Mouse (Mus musculus): ENCODE data around the gene 4930430A15Rik.

Gene 4930430A15Rik

GRCm38 (mm10) chr2:111229502-111229901, at the start of gene 4930430A15Rik:
TSS of gene 4930430A15Rik (minus strand) at chr2:111229602.
- DNase-seq (ENCODE audit: low read depth) = no peak

- DNase-seq (ENCODE audit: low read depth) = no peak
Observed at GRCm38 (mm10) chr2:111274006-111274405, 44.6 kb upstream of the 4930430A15Rik start, which contains the start of gene Olfr1277. TSS of gene Olfr1277 (minus strand) at chr2:111274106.

DNA sequence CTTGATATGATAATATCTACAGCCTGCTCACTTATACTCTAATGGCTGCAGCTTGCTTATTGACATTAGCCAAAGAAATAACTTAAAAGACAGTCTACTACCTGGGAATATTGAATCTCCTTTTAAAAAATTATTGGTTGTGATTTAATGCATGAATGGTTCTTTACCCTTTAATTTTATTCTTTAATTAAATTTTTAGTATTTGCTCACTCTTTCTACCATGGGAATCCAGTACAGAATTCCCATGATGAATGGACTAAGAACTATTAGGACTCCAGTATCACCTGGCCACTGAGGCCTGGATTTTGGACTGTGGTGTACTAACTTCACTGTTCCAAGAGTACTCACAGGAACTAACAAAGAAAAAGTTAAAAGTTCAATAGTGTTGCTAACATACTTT, 24.8 kb upstream of the 4930430A15Rik start, which contains the start of gene Olfr1276:
Gene Olfr1276, plus strand, starts transcription at position 301 of the 400 bp plus-strand sequence.
- no peak for DNase-seq (ENCODE audit: low read depth)

DNA sequence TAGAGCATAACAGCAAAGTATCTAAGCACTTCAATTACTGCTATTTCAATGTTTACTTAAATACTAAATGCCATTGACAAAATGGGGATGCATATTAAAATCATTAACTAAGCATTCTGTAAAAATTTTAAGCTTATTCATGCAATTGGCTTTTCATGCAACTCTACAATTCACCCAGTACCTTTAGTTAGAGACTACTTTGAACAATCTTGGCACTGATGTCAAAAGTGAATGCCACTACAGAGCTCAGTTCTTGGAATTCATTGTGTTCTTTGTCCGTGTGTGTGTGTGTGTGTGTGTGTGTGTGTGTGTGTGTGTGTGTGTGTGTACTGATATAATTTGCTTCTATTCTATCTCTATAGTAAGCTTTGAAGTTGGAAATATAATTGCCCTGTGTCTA, 5.8 kb upstream of the 4930430A15Rik start, which contains the start of gene Olfr1275:
Gene Olfr1275, minus strand, starts transcription at position 101 of the 400 bp plus-strand sequence.
- no peak for DNase-seq (ENCODE audit: low read depth)

DNA sequence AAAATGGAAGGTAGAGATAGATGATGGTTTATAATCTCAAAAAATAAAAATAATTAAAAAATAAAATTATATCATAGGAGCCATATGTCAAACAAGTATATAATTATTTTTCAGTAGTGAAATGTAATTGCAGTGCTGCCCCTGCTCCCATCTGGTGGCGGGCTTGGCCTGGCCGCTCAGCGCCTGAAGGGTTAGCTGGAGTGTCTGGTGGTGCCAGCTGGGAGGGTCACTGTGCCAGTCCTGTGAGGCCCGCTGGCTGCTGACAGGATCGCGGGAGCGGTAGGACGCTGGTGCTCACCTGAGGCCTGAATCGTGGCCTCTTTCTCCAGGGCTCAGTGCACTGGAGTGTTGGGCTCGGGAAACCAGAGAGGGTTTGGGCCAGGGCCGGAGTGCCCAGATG, 47.3 kb downstream of the 4930430A15Rik start:
- DNase-seq (ENCODE audit: low read depth) = no peak

DNA sequence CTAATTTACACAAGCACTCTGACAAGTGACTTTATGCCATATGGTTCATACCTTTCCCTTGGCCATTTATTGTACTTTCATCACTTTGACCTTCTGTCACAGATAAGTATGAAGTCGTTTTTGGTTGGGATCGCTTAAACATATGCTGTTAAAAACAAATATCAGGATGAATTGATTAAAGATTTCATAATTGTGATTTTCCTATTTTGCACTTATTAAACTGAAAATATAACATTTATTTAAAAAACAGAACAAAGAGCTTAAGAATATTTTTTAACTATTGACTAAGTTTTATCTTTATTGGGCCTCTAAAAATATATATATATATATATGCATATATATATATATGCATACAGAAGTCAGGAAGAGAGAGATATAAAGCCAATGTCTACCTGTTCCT, 76.6 kb downstream of the 4930430A15Rik start, which contains the start of gene Gm15130:
Gene Gm15130, minus strand, starts transcription at position 101 of the 400 bp plus-strand sequence.
- DNase-seq (ENCODE audit: low read depth) = no peak

DNA sequence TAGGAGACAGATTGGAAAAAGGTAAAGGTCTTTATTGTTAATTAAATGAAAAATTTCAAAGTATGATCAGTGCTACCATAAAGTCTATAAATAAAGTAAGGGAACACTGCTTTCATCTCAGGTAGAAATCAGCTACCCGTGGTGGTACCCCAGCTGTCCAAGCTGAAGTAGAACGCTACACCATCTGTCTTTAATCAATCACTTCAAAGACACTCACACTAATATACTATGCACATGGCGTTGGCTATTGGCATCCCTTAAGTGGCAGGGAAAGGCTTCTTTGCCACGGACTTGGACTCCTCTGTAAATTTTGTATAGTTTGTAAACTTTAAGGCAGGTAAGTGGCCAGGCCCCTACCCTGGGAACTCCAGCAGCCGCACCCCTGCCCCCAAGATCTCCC, 93.7 kb downstream of the 4930430A15Rik start:
- DNase-seq (ENCODE audit: low read depth) = no peak

Measured in c-Kit-positive CD71-positive TER-119-negative erythroid progenitor cells, embryonic 14.5 days (primary cell).